Mouse (Mus musculus) kidney, adult 9 months (tissue): ENCODE measurements at regions not wholly inside any gene's neighbourhood (a gene's known extent, or its start where the extent isn't known, plus 50 kb on each side); places are given as distances from the start of the nearest gene placed in this dataset.
A peak's percentile ranks its signal among the peaks of the same experiment; 100 is the strongest.

Source experiments
- DNase-seq: peaks from one replicate; pipeline ENCODE4 v3.0.0; 2022

DNA sequence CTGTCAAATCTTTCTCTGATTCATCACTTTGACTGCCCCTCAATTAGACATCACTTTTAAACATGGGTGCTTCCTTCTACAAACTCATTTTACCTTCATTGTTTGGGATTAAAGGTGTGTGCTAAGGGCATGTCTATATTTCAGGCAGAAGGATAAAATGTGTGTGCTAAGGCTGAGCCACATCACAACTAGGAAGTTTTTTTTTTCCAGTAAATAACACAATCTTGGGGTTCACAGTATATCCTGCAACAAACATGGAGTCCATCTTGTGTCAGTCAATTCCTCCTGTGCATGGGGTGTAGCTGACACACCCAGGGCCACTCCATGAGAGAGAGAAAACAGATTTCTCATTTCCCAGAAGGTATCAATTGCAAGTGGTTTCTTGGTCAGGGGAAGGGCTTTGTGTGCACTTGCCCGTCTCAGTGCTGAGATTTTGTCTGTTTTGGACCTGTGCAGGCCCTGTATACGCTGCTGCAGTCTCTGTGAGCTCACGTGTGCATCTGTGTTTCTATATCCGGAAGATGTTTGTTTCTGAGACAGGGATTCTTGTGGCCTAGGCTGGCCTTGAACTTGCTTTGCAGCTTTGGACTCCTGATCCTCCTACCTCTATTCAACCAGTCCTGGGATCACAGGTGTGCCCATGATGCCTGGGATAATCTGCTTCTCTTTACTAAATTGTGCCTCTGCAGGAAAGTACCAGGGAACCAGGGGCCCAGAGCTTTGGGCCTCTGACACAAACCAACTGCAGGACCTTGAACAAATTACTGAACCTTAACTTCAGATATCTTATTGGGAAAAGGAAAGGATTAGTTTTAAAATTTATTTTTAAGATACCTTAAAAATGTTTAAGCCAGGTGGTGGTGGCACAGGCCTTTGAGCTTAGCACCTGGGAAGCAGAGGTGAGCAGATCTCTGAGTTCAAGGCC lies 63.9 kb upstream of the Cpsf6 start:
- no peak for DNase-seq

GRCm38 (mm10) chr10:117441979-117442803 lies 62.4 kb upstream of the Cpsf6 start:
- DNase-seq = no peak

DNA sequence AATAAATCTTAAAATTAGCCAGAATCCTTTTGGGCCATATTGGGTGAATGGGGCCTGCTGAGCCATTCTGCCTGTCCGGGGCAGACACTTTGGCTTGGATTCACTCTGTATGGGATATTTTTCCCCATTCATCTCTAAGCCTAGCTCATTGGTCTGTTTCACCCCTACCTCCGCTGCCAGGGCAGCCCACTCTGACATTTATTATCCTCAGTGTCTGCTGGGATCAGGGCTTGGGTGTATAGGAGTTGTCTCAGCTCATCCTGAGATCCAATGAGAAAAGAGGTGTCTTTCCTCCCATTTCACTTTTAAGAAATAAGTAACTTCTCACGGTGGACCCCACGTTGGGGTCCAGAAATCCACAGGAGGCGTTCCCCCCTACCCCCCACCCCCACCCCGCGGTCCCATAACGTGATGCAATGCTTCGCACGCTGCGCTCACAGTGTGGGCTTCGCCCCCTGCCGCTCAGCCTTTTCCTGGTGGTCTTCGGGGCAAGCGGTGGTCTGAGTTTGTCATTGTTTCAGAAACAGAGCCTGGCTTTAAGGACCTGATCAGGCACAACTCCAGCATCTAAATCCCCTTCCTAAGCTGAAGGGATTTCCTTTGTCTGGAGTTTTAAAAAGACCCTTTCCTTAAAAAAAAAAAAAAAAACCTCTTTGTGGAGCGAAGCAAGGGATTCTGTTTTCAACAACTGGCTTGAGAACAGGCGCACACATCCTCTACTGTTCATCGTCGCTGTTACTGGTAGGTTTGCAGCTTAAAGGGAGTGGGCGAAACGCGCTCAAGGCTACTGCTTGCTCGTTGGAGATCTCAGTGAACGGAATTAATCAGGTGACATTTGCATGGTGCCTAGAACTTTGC lies 61.5 kb upstream of the Cpsf6 start:
- no peak for DNase-seq

- no peak for DNase-seq
Observed at GRCm38 (mm10) chr10:117440225-117440976, 60.6 kb upstream of the Cpsf6 start.

- no peak for DNase-seq
Observed at GRCm38 (mm10) chr10:117439206-117440110, 59.6 kb upstream of the Cpsf6 start.

DNA sequence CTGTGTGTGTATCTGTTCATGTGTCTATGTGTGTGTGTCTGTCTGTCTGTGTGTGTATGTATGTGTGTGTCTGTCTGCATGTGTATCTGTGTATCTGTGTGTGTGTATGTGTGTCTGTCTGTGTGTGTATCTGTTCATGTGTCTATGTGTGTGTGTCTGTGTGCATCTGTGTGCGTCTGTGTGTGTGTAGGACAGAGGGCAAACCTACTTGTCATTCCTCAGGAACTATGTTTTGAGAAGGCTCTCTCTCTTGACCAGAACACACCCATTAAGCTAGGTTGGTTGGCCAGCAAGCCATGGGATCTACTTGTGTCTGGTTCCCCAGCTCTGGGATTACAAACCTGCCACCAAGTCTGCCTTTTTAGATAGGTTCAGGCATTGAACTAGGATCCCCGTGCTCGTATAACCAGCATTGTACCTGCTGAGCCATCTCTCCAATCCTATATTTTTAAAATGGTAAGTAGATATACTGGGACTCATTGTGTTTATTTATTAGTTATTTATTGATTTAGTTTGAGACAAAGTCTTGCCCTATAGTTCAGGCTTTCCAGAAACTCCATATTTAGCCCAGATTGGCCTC lies 58.9 kb upstream of the Cpsf6 start:
- no peak for DNase-seq

DNA sequence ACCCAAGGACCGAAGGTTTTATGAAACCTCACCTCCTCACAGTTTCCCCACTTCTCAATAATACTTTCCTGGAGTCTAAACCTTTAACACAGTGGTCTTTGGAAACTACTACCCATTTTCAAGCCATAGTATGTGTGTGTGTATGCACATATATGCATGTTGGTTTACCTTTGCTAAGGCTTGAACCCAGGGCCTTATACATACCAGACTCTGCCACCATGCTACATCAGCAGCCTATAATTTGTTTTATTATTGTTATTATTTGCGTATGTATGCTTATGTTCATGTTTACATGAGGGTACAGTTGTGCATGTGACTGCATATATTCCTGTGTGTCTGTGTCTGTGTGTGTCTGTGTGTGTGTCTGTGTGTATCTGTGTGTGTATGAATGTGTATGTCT lies 58.2 kb upstream of the Cpsf6 start:
- no peak for DNase-seq

- DNase-seq = peak; percentile 72
Observed at GRCm38 (mm10) chr10:117436875-117437715, 57.3 kb upstream of the Cpsf6 start.

DNA sequence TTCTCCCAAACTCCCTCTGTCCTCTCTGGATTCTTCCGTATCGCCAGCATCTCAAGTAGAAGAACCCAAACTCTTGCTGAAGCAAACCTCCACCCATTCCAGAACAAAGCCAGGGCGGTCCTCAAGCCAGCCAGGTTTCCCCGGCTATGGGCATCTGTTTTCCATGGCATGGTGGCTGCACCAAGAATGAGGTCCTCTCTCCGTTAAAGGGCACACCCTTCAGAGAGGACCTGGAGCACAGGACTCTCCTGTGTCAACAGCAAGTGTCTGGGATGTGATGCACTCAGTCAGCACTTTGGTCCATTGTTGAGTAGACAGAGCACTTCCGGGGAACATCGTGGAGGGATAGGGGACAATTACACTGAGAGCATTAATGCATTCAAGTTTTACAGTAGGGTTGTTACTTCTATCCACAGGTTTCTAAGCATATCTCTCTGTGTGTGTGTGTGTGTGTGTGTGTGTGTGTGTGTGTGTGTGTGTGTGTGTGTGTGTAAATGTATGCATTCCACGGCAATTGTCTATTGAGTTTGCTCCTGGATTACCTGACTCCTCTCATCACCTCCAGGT lies 56.6 kb upstream of the Cpsf6 start:
- no peak for DNase-seq

DNA sequence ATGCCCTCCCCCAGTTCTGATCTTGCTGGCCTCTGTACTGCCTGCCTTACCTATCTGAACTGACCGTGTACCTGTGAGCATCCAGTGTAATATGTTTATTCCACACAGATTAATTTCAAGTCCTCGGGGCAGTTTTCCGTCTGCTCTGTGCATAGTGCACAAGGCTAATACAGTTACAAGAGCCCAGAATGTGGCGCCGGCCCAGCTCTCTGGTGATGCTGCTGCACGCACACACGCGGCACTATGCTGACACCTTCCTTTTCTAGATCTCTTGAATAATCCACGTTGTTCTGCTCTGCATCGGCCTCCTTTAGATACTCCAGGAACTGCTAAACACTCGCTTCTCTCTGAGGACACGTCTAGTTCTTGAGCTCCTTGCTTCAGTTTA lies 55.9 kb upstream of the Cpsf6 start:
- no peak for DNase-seq

- peak; percentile 89 for DNase-seq
Observed at GRCm38 (mm10) chr10:117434871-117435733, 55.3 kb upstream of the Cpsf6 start.

DNA sequence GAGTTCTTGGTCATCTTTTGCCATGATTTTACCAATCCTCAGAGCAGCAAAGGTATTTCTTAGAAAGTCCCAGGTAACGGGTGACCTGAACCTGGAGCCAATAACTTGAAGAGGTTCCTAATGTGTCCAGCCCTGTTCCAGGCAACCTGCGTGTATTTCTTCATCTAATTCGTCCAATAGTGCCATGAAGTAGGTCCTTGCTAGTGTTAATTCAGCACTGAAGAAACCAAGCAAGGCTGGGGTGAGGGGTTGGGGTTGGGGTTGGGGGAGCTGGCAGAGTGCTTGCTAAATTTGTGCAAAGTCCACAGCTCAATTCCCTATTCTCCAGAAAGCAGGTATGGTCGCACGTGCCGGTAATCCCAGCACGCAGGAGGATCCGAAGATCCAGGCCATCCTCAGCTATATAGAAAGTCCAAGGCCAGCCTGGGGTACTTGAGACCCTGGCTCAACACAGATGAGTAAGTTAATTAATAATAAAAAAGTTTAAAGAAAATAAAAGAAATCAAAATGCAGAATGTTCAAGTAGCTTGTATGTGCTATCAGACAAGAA lies 54.6 kb upstream of the Cpsf6 start:
- DNase-seq = no peak

GRCm38 (mm10) chr10:117433547-117434292 lies 53.9 kb upstream of the Cpsf6 start:
- DNase-seq = no peak

DNA sequence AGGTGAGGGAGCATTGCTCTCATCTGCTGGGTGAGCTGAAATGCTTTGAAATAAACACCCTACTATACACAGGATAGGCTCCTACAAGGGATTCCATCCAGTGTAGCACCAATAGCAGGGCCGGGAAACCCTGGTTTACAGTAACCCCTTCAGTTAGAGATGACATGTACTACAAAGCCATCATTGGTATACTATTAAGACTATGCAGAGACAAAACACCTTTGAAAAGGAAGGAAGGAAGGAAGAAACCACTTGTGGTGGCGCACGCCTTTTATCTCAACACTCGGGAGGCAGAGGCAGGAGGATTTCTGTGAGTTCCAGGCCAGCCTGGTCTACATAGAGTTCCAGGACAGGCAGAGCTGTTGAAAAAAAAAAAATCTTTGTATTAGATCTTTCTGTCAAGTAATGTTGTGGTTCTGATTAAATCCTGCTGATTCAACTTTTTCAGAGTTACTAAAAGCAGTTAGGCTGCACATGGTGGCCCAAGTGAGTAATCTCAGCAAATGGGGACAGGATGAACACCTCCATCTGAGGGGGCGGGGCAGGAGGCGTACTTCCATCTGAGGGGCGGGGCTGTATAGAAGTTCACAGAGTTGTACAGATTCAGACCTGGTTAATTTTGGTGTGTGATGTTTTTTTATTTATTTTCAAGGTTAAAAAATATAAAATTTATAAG lies 53.2 kb upstream of the Cpsf6 start:
- no peak for DNase-seq

GRCm38 (mm10) chr10:117432415-117432814 lies 52.6 kb upstream of the Cpsf6 start:
- DNase-seq = peak; percentile 67

DNA sequence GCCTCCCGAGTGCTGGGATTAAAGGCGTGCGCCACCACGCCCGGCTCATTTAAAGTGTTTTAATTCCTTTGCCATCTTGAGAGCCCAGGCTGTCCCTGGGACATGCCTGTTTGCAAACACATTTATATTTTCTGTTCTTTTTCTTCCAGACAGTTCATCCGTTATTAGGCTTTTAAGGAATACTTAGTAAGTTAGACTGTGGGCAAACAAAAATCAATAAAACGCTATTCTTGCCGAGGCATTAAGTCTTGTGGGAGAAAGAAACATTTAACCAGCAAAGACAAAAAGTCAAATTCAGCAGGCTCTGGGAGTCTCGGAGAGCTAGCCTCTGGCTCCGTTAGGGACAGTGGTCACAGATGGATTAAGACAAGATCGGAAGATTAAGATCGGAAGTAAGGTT lies 52.0 kb upstream of the Cpsf6 start:
- no peak for DNase-seq
